ENCODE assay signal across 8 mouse cellular contexts in genomic region chr17:31564015-31564857, GRCm38 (mm10). TPM values are rescaled to one million over a fixed set of nuclear protein-coding genes. Genes with fewer than 3 reads are reported as not detected.
DNase-seq lines count a peak whose midpoint lies in the region; ATAC-seq and TF ChIP-seq lines count a peak whose summit lies in the region.

Pknox1 (plus strand) TSS chr17:31564734.

- DNase-seq in CH12.LX (ENCODE audit: extremely low read depth), result peak; percentile 99
- DNase-seq in c-Kit-positive CD71-positive TER-119-negative erythroid progenitor cells, embryonic 14.5 days (ENCODE audit: low read depth), result peak; percentile 99
- DNase-seq in forebrain, embryonic 11.5 days (ENCODE audit: low spot score), result peak; percentile 99
- peak; percentile 99 to 100 for DNase-seq in kidney, postnatal 36 days
- peak; percentile 99 for DNase-seq in telencephalon, adult 2 months (ENCODE audit: low read depth, low spot score)

- no peaks in the 10 kb centered on the region for H3K27me3 ChIP-seq in CH12.LX (replicated peaks)
- H3K27me3 ChIP-seq in forebrain, embryonic 11.5 days (ENCODE audit: control insufficient read depth, insufficient read depth, low read length), result no peaks in the 10 kb centered on the region
- no peaks in the 10 kb centered on the region for H3K27me3 ChIP-seq in heart, embryonic 16.5 days (ENCODE audit: control insufficient read depth, insufficient read depth, low read length)
- H3K27me3 ChIP-seq in liver, embryonic 15.5 days, result no peaks in the 10 kb centered on the region
- H3K27me3 ChIP-seq in neural tube, embryonic 12.5 days (replicated peaks), result no peaks in the 10 kb centered on the region

- dilution Hi-C loops in CH12.LX (cut with MboI; ENCODE audit: extremely low pct_ligation_motif_present, extremely low pct_unique_long_range_greater_than_20kb, low sequenced_read_pairs), result no loop called here

- peak within 1 kb of the TSS; percentile 92 for H3K9ac ChIP-seq in CH12.LX (ENCODE audit: insufficient read depth, low read depth)
- H3K9ac ChIP-seq in forebrain, embryonic 11.5 days (ENCODE audit: low read length), result peak within 1 kb of the TSS; percentile 87
- H3K9ac ChIP-seq in heart, embryonic 16.5 days (ENCODE audit: low read length), result peak within 1 kb of the TSS; percentile 93
- H3K9ac ChIP-seq in liver, embryonic 15.5 days, result peak within 1 kb of the TSS; percentile 93
- H3K9ac ChIP-seq in neural tube, embryonic 12.5 days, result peak within 1 kb of the TSS; percentile 88

- TF ChIP-seq EP300 in CH12.LX (IDR thresholded peaks at IDR 0.05; ENCODE audit: low read length), result no peak

- peaks cover 0 to 15% of the 10 kb centered on the region in 2 experiments for H3K36me3 ChIP-seq in CH12.LX (replicated peaks in 1 of 2; ENCODE audit: control insufficient read depth in 1 of 2, insufficient read depth in 1 of 2, low read length in 1 of 2)
- no peaks in the 10 kb centered on the region for H3K36me3 ChIP-seq in forebrain, embryonic 11.5 days (ENCODE audit: control insufficient read depth, insufficient read depth, low read length)
- H3K36me3 ChIP-seq in heart, embryonic 16.5 days (ENCODE audit: control insufficient read depth, insufficient read depth), result no peaks in the 10 kb centered on the region
- H3K36me3 ChIP-seq in liver, embryonic 15.5 days (replicated peaks), result no peaks in the 10 kb centered on the region
- no peaks in the 10 kb centered on the region for H3K36me3 ChIP-seq in neural tube, embryonic 12.5 days

- TF ChIP-seq POLR2A in CH12.LX (IDR thresholded peaks at IDR 0.05; ENCODE audit: low read depth, low read length), result peak; percentile 67

- peak; percentile 95 for ATAC-seq in forebrain, embryonic 11.5 days (replicated peaks; ENCODE audit: low FRiP score)
- ATAC-seq in heart, embryonic 16.5 days (replicated peaks; ENCODE audit: extremely low read depth, insufficient read depth, low FRiP score), result peak; percentile 96
- peak; percentile 88 for ATAC-seq in liver, embryonic 15.5 days (ENCODE audit: insufficient read depth)
- peak; percentile 95 for ATAC-seq in neural tube, embryonic 12.5 days (ENCODE audit: low FRiP score, low read depth)

- no peak for TF ChIP-seq CTCF in CH12.LX (conservative IDR thresholded peaks at IDR 0.05 in 1 of 2, IDR thresholded peaks at IDR 0.05 in 1 of 2; ENCODE audit: low read depth in 2 of 2, low read length in 2 of 2)

- H3K4me2 ChIP-seq in CH12.LX (ENCODE audit: insufficient read depth, low read depth, poor library complexity, severe bottlenecking), result peak within 1 kb of the TSS; percentile 95
- peak within 1 kb of the TSS; percentile 89 for H3K4me2 ChIP-seq in forebrain, embryonic 11.5 days (ENCODE audit: low read depth, low read length, severe bottlenecking)
- peak within 1 kb of the TSS; percentile 88 for H3K4me2 ChIP-seq in heart, embryonic 16.5 days (ENCODE audit: low read depth, low read length)
- peak within 1 kb of the TSS; percentile 98 for H3K4me2 ChIP-seq in liver, embryonic 15.5 days
- peak within 1 kb of the TSS; percentile 69 for H3K4me2 ChIP-seq in neural tube, embryonic 12.5 days (replicated peaks)

- TF ChIP-seq RAD21 in CH12.LX (IDR thresholded peaks at IDR 0.05; ENCODE audit: low read depth, low read length), result no peak

- peak within 1 kb of the TSS; percentile 74 for H3K27ac ChIP-seq in CH12.LX (ENCODE audit: insufficient read depth, low read depth)
- H3K27ac ChIP-seq in forebrain, embryonic 11.5 days (ENCODE audit: low read depth, low read length), result peak within 1 kb of the TSS; percentile 91
- H3K27ac ChIP-seq in heart, embryonic 16.5 days (ENCODE audit: low read length), result peak within 1 kb of the TSS; percentile 98
- H3K27ac ChIP-seq in liver, embryonic 15.5 days (replicated peaks), result peak within 1 kb of the TSS; percentile 95
- H3K27ac ChIP-seq in neural tube, embryonic 12.5 days, result peak within 1 kb of the TSS; percentile 98

- under 1% methylated on average over 50 of the region's 72 CpGs for WGBS in forebrain, embryonic 11.5 days
- WGBS in heart, embryonic 16.5 days, result under 1% methylated on average over 58 of the region's 72 CpGs
- under 1% methylated on average over 64 of the region's 72 CpGs for WGBS in liver, embryonic 15.5 days (ENCODE audit: insufficient replicate concordance)
- WGBS in neural tube, embryonic 12.5 days, result under 1% methylated on average over 58 of the region's 72 CpGs

- in situ Hi-C loops in CH12.LX (cut with MboI; ENCODE audit: low pct_ligation_motif_present, low pct_unique_long_range_greater_than_20kb, low sequenced_read_pairs), result no loop called here

- peaks cover 26% of the 10 kb centered on the region for H3K79me2 ChIP-seq in CH12.LX (replicated peaks; ENCODE audit: control insufficient read depth, extremely low read depth, insufficient read depth, poor library complexity, severe bottlenecking)

- H3K9me3 ChIP-seq in CH12.LX (replicated peaks; ENCODE audit: low read length), result no peaks in the 10 kb centered on the region
- no peaks in the 10 kb centered on the region for H3K9me3 ChIP-seq in forebrain, embryonic 11.5 days (ENCODE audit: control insufficient read depth, low read length)
- H3K9me3 ChIP-seq in heart, embryonic 16.5 days (replicated peaks; ENCODE audit: control insufficient read depth, low read length), result no peaks in the 10 kb centered on the region
- no peaks in the 10 kb centered on the region for H3K9me3 ChIP-seq in liver, embryonic 15.5 days (replicated peaks)
- no peaks in the 10 kb centered on the region for H3K9me3 ChIP-seq in neural tube, embryonic 12.5 days

- H3K4me3 ChIP-seq in CH12.LX (replicated peaks in 1 of 3; ENCODE audit: low read depth in 2 of 3, low read length in 2 of 3, poor library complexity in 1 of 3), result peak within 1 kb of the TSS; percentile 70 to 100 (median 85)
- H3K4me3 ChIP-seq in forebrain, embryonic 11.5 days (ENCODE audit: low read depth, low read length), result peak within 1 kb of the TSS; percentile 80
- peak within 1 kb of the TSS; percentile 80 for H3K4me3 ChIP-seq in heart, embryonic 16.5 days (ENCODE audit: low read length)
- peak within 1 kb of the TSS; percentile 85 for H3K4me3 ChIP-seq in liver, embryonic 15.5 days (replicated peaks)
- H3K4me3 ChIP-seq in neural tube, embryonic 12.5 days, result peak within 1 kb of the TSS; percentile 76

- peaks cover 7 to 33% of the 10 kb centered on the region in 2 experiments for H3K4me1 ChIP-seq in CH12.LX (ENCODE audit: control insufficient read depth in 1 of 2, insufficient read depth in 2 of 2)
- H3K4me1 ChIP-seq in forebrain, embryonic 11.5 days (replicated peaks; ENCODE audit: control insufficient read depth, insufficient read depth, low read length), result peaks cover 22% of the 10 kb centered on the region
- H3K4me1 ChIP-seq in heart, embryonic 16.5 days (ENCODE audit: control insufficient read depth, insufficient read depth, low read length), result peaks cover 31% of the 10 kb centered on the region
- peaks cover 45% of the 10 kb centered on the region for H3K4me1 ChIP-seq in liver, embryonic 15.5 days (replicated peaks)
- H3K4me1 ChIP-seq in neural tube, embryonic 12.5 days, result peaks cover 38% of the 10 kb centered on the region

TF ChIP-seq in CH12.LX, 34 proteins besides CTCF, POLR2A, EP300 and RAD21:
- peak; percentile 90 for TF ChIP-seq MAZ (IDR thresholded peaks at IDR 0.05; ENCODE audit: low read depth, low read length)
- peak; percentile 27; the same call in 1 of the 2 replicates for TF ChIP-seq HCFC1 (IDR thresholded peaks at IDR 0.05; ENCODE audit: low read depth, low read length)
- TF ChIP-seq JUND (conservative IDR thresholded peaks at IDR 0.05; ENCODE audit: low read depth, low read length), result no peak
- no peak for TF ChIP-seq ZC3H11A (IDR thresholded peaks at IDR 0.05; ENCODE audit: low read depth, low read length)
- TF ChIP-seq SIN3A (IDR thresholded peaks at IDR 0.05; ENCODE audit: low read length), result peak; percentile 76; the same call in 1 of the 2 replicates
- TF ChIP-seq USF1 (IDR thresholded peaks at IDR 0.05; ENCODE audit: low read depth, low read length), result peak; percentile 71
- TF ChIP-seq GABPA (IDR thresholded peaks at IDR 0.05; ENCODE audit: insufficient replicate concordance, low read depth, low read length), result no peak
- TF ChIP-seq MAX (IDR thresholded peaks at IDR 0.05; ENCODE audit: low read length), result 0 out of 2 replicates have a peak, but pooled peaks have one; percentile 9
- TF ChIP-seq USF2 (conservative IDR thresholded peaks at IDR 0.05; ENCODE audit: low read depth, low read length), result no peak; the same call in 1 of the 2 replicates
- peak; percentile 71 for TF ChIP-seq NRF1 (IDR thresholded peaks at IDR 0.05; ENCODE audit: low read depth, low read length)
- peak; percentile 45 for TF ChIP-seq BHLHE40 (IDR thresholded peaks at IDR 0.05; ENCODE audit: low read depth, low read length)
- TF ChIP-seq TCF12 (IDR thresholded peaks at IDR 0.05; ENCODE audit: low read depth, low read length), result peak; percentile 57; the same call in 1 of the 2 replicates
- TF ChIP-seq CHD2 (IDR thresholded peaks at IDR 0.05; ENCODE audit: low read length), result peak; percentile 56; the same call in 1 of the 2 replicates
- no peak for TF ChIP-seq E2F4 (IDR thresholded peaks at IDR 0.05; ENCODE audit: insufficient replicate concordance, low read depth, low read length)
- TF ChIP-seq ZNF384 (IDR thresholded peaks at IDR 0.05; ENCODE audit: low read depth, low read length), result peak; percentile 95
- peak; percentile 99 for TF ChIP-seq CHD1 (IDR thresholded peaks at IDR 0.05; ENCODE audit: low read depth, low read length)
- peak; percentile 52 for TF ChIP-seq TBP (conservative IDR thresholded peaks at IDR 0.05; ENCODE audit: low read depth, low read length)
- TF ChIP-seq MYC (IDR thresholded peaks at IDR 0.05; ENCODE audit: low read depth, low read length), result 0 out of 2 replicates have a peak, but pooled peaks have one; percentile 25
- TF ChIP-seq ELF1 (IDR thresholded peaks at IDR 0.05; ENCODE audit: low read depth, low read length), result 0 out of 2 replicates have a peak, but pooled peaks have one; percentile 5

RNA-seq across cellular contexts. Expression of gene Pknox1, which starts in this region (rescaled TPM):
- 20.5 TPM in 2 replicates for total RNA-seq in CH12.LX (2012; rRNA removed)
- 22.3 and 25.7 TPM in 2 replicates for total RNA-seq in CH12.LX (2014; rRNA removed)
- polyA plus RNA-seq in CH12.LX (2012; ENCODE audit: insufficient read length, low read depth), result 15.1 and 16.7 TPM in 2 replicates
- 29.8 and 31.1 TPM in 2 replicates for polyA plus RNA-seq in forebrain, embryonic 11.5 days (2014; fragmentation: Nextera tagmentation; extraction: Ambion mirVana)
- polyA plus RNA-seq in heart, embryonic 16.5 days (2015; fragmentation: Nextera tagmentation; extraction: Ambion mirVana), result 17.9 and 20.6 TPM in 2 replicates
- 9.8 and 10.1 TPM in 2 replicates for polyA plus RNA-seq in liver, embryonic 15.5 days (2015; fragmentation: Nextera tagmentation; extraction: Ambion mirVana)
- 42.3 and 45.2 TPM in 2 replicates for polyA plus RNA-seq in neural tube, embryonic 12.5 days (2016; fragmentation: Nextera tagmentation; extraction: Ambion mirVana)

Comparison
In these comparisons a context has a peak if more than half of its experiments do, and no peak if none do; other contexts are left out.
1. Peak in every context shown above with its lines: DNase-seq, ATAC-seq, H3K4me3 ChIP-seq and H3K27ac ChIP-seq.